Mouse (Mus musculus) erythroid progenitor cell, adult 5-6 weeks (primary cell): ENCODE measurements at regions not wholly inside any gene's neighbourhood (a gene's known extent, or its start where the extent isn't known, plus 50 kb on each side); places are given as distances from the start of the nearest gene placed in this dataset.

Experiments
- ATAC-seq: replicated peaks from 2 replicates; pipeline ENCODE4 v1.8.0; 2016; ENCODE audit warnings: moderate number of reproducible peaks, mild to moderate bottlenecking, moderate TSS enrichment, inconsistent platforms; ENCODE audit not compliant: poor library complexity, low FRiP score, severe bottlenecking

GRCm38 (mm10) chr19:6598186-6598585, 55.4 kb upstream of the Slc22a12 start:
- ATAC-seq = no peak

- no peak for ATAC-seq
Measured at GRCm38 (mm10) chr19:6595801-6596200, 53.0 kb upstream of the Slc22a12 start.
